Mouse (Mus musculus) right cerebral cortex, postnatal 14 days (tissue): Measurements from ENCODE around the gene Vmn2r52.
"Not testable (repeated sequence)": the region's sequence is repeated elsewhere in the genome, so short reads cannot be mapped to it uniquely, and the experiment has no call there.

Experiments used
- DNase-seq: peaks from one replicate; pipeline ENCODE4 v3.0.0; 2022

Gene Vmn2r52

GRCm38 (mm10) chr7:10176473-10176872 lies at the start of gene Vmn2r52:
Gene Vmn2r52, minus strand, starts transcription at chr7:10176573.
- no peak for DNase-seq

- not testable (repeated sequence) for DNase-seq
These were observed 70.7 kb downstream of the Vmn2r52 start, which contains the start of gene Vmn2r51 for GRCm38 (mm10) chr7:10105641-10106040. Gene Vmn2r51, minus strand, starts transcription at chr7:10105741.
